Mouse (Mus musculus) stomach, embryonic 14.5 days (tissue): ENCODE results near the gene Oit3. TPM values are rescaled to one million over a fixed set of nuclear protein-coding genes. Genes with fewer than 3 reads are reported as not detected.
"Not testable (repeated sequence)": the region's sequence is repeated elsewhere in the genome, so short reads cannot be mapped to it uniquely, and the experiment has no call there.

Source experiments
- ATAC-seq: fragments of 200-750 bp; cut with Nextera tagmentation; 2 replicates; pipeline ENCODE4 v1.8.0; 2017; ENCODE audit warnings: low read depth, moderate TSS enrichment; ENCODE audit not compliant: insufficient number of reproducible peaks, insufficient read depth, low FRiP score
- H3K27ac ChIP-seq: fragments of 300-500 bp; sonication (generic); 2 replicates; pipeline ENCODE4 v1.5.1; 2014; ENCODE audit warnings: mild to moderate bottlenecking, low read length, moderate library complexity, mixed read lengths
- H3K27me3 ChIP-seq: fragments of 300-500 bp; sonication (generic); 2 replicates; pipeline ENCODE4 v1.6.1; 2014; ENCODE audit warnings: low read length, control low read depth, mixed read lengths; ENCODE audit not compliant: control insufficient read depth, insufficient read depth
- H3K36me3 ChIP-seq: fragments of 300-500 bp; sonication (generic); 2 replicates; pipeline ENCODE4 v1.6.1; 2014; ENCODE audit warnings: mild to moderate bottlenecking, control low read depth, low read length, moderate library complexity, mixed read lengths; ENCODE audit not compliant: control insufficient read depth, insufficient read depth
- H3K4me1 ChIP-seq: fragments of 300-500 bp; sonication (generic); 2 replicates; pipeline ENCODE4 v1.6.1; 2014; ENCODE audit warnings: low read length, control low read depth, mixed read lengths; ENCODE audit not compliant: control insufficient read depth, insufficient read depth
- H3K4me2 ChIP-seq: fragments of 300-500 bp; sonication (generic); replicated peaks from 2 replicates; pipeline ENCODE4 v1.6.1; 2014; ENCODE audit warnings: low read depth, low read length, control low read depth
- H3K4me3 ChIP-seq: fragments of 300-500 bp; sonication (generic); 2 replicates; pipeline ENCODE4 v1.5.1; 2014; ENCODE audit warnings: low read depth, low read length, control low read depth
- H3K9ac ChIP-seq: fragments of 300-500 bp; sonication (generic); replicated peaks from 2 replicates; pipeline ENCODE4 v1.6.1; 2014; ENCODE audit warnings: low read depth, mild to moderate bottlenecking, control low read depth, low read length, moderate library complexity, mixed read lengths
- H3K9me3 ChIP-seq: fragments of 300-500 bp; sonication (generic); 2 replicates; pipeline ENCODE4 v1.6.1; 2016; ENCODE audit warnings: low read depth, low read length, control low read depth; ENCODE audit not compliant: control insufficient read depth
- WGBS: fragments of 180-500 bp; shearing (Covaris S2); extraction: QIAGEN DNeasy Blood & Tissue Kit; methylation state at CpG from one replicate; pipeline ENCODE4 v1.1.7; 2014; 5-methylcytosine and 5-hydroxymethylcytosine counted together
- polyA plus RNA-seq: library from polyadenylated mRNA; unstranded; fragments of >200 nt; fragmentation: Nextera tagmentation; extraction: Ambion mirVana; gene quantifications from 2 replicates; pipeline ENCODE4 v1.2.1, GENCODE M21; 2014

Oit3 gene
- polyA plus RNA-seq, 1 experiment from 2014 or later = 1.5 TPM

DNA sequence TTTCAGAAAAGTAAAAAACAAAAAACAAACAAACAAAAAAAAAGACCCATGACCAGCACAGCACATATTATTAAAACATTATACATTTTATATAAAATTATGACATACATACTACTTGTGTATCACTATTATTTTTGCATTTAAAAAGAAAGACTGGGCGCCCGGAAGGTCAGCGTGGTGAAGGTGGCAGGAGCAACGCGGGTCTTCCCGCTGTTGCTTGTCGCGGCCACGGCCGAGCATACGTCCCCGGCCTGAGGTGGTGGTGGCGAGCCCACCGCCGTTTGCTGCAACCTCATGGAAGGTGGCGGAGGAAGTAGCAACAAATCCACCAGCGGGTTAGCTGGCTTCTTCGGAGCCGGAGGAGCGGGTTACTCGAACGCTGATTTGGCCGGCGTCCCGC, 46.1 kb downstream of the Oit3 start, which contains the start of gene Gm10273:
Gene Gm10273 (plus strand): TSS at position 172 of the 400 bp plus-strand sequence.
- H3K36me3 ChIP-seq, H3K9me3 ChIP-seq, H3K4me2 ChIP-seq, ATAC-seq, H3K4me3 ChIP-seq, H3K9ac ChIP-seq, H3K27ac ChIP-seq, H3K27me3 ChIP-seq, H3K4me1 ChIP-seq: not testable (repeated sequence)
- 92% methylated on average over 10 of the region's 25 CpGs for WGBS

DNA sequence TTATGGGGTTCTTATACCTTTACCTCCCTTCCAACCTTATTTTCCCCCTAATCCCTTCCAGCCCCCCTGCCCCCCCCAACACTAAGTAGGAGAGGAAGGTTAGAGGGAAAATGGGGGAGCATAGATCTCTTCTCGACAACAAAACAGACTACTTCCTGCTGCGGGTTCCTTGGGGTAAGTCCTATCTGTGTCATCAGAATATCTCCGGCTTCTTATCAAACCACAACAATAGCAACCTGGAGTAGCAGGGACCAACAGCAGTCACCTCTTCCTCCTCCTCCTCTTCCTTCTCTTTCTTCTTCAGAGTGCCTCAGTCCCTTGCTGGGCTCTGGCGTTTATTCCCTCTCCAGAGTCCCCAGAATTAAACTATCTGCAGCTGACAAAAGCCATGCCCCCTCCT, 49.7 kb downstream of the Oit3 start:
- WGBS = 55% methylated on average over 4 of the region's 4 CpGs
- H3K36me3 ChIP-seq = no peaks in the 10 kb centered on the region
- H3K4me1 ChIP-seq = no peaks in the 10 kb centered on the region
- H3K9me3 ChIP-seq = peaks cover 11% of the 10 kb centered on the region; the same call in 1 of the 2 replicates
- no peak overlapping the region for H3K4me2 ChIP-seq
- ATAC-seq = no peak
- no peaks in the 10 kb centered on the region for H3K27me3 ChIP-seq
- no peak overlapping the region for H3K4me3 ChIP-seq
- no peak overlapping the region for H3K27ac ChIP-seq
- no peak overlapping the region for H3K9ac ChIP-seq

GRCm38 (mm10) chr10:59389652-59390051, 51.9 kb downstream of the Oit3 start:
- no peak overlapping the region for H3K27ac ChIP-seq
- H3K9ac ChIP-seq = no peak overlapping the region
- no peaks in the 10 kb centered on the region for H3K4me1 ChIP-seq
- WGBS = 96% methylated on average over 3 of the region's 3 CpGs
- H3K9me3 ChIP-seq = peaks cover 11% of the 10 kb centered on the region; the same call in 1 of the 2 replicates
- no peak overlapping the region for H3K4me2 ChIP-seq
- H3K27me3 ChIP-seq = no peaks in the 10 kb centered on the region
- no peak overlapping the region for H3K4me3 ChIP-seq
- ATAC-seq = no peak
- H3K36me3 ChIP-seq = no peaks in the 10 kb centered on the region

GRCm38 (mm10) chr10:59386951-59387350, 54.6 kb downstream of the Oit3 start:
- ATAC-seq = no peak
- H3K4me3 ChIP-seq = no peak overlapping the region
- H3K4me1 ChIP-seq = no peaks in the 10 kb centered on the region
- H3K9me3 ChIP-seq = peaks cover 11% of the 10 kb centered on the region; the same call in 1 of the 2 replicates
- WGBS = 92% methylated on average over 7 of the region's 8 CpGs
- H3K4me2 ChIP-seq = no peak overlapping the region
- no peaks in the 10 kb centered on the region for H3K36me3 ChIP-seq
- H3K9ac ChIP-seq = no peak overlapping the region
- no peak overlapping the region for H3K27ac ChIP-seq
- H3K27me3 ChIP-seq = no peaks in the 10 kb centered on the region

- H3K9ac ChIP-seq, H3K4me3 ChIP-seq, H3K27me3 ChIP-seq, H3K27ac ChIP-seq, H3K4me1 ChIP-seq, H3K9me3 ChIP-seq, H3K4me2 ChIP-seq, H3K36me3 ChIP-seq, ATAC-seq: not testable (repeated sequence)
- WGBS = 90% methylated on average over 5 of the region's 10 CpGs
Observed at GRCm38 (mm10) chr10:59381563-59381962, 60.0 kb downstream of the Oit3 start.

GRCm38 (mm10) chr10:59380411-59380821, 61.2 kb downstream of the Oit3 start:
- no peak overlapping the region for H3K4me2 ChIP-seq
- no peaks in the 10 kb centered on the region for H3K27me3 ChIP-seq
- 49% methylated on average over 2 of the region's 2 CpGs for WGBS
- H3K4me3 ChIP-seq = no peak overlapping the region
- no peaks in the 10 kb centered on the region for H3K9me3 ChIP-seq
- H3K27ac ChIP-seq = no peak overlapping the region
- no peaks in the 10 kb centered on the region for H3K36me3 ChIP-seq
- H3K9ac ChIP-seq = no peak overlapping the region
- ATAC-seq = no peak
- no peaks in the 10 kb centered on the region for H3K4me1 ChIP-seq

DNA sequence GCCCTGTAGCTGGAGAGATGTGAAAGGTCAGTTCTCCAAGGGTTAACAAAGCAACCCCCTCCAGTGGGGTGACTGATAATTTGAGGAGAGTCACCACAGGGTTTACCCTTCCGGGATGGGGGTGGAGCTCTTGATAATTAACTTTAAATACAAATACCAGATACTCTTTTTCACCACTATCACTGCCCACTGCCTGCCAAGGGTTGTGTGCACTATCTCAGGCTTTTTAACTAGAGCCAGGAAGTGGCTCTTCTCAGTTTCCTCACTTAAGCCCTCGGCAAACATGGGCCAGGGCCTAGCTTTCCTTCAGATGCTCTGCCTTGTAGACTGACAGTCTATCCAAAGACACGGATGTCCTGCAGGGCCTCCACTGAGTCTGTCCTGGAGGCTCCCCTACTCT, 61.7 kb downstream of the Oit3 start:
- Histone ChIP-seq H3K4me2 (no peak overlapping the region), H3K27me3 (no peaks in the 10 kb centered on the region), H3K9ac (no peak overlapping the region), H3K4me1 (no peaks in the 10 kb centered on the region), H3K9me3 (no peaks in the 10 kb centered on the region), H3K27ac (no peak overlapping the region), H3K36me3 (no peaks in the 10 kb centered on the region), H3K4me3 (no peak overlapping the region)
- 28% methylated on average over 3 of the region's 3 CpGs for WGBS
- no peak for ATAC-seq

DNA sequence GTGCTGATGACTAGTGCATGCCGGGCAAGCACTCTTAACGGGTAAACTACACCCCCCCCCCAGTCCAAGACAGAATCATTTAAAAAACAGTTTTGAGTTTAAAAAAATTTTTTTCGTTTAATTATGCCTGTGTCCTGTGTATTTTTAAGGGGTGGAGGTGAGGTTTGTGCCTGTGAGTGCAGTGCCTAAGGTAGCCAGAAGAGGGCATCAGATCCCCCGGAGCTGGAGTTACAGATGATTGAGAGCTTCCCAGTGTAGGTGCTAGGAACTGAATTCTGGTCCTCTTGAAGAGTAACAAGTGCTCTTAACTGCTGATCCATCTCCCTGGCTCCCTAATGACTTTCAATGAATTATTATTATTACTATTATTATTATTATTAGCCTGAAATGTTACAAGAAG, 62.9 kb downstream of the Oit3 start:
- no peaks in the 10 kb centered on the region for H3K9me3 ChIP-seq
- no peak overlapping the region for H3K4me3 ChIP-seq
- no peaks in the 10 kb centered on the region for H3K4me1 ChIP-seq
- H3K9ac ChIP-seq = no peak overlapping the region
- ATAC-seq = no peak
- H3K4me2 ChIP-seq = no peak overlapping the region
- no peak overlapping the region for H3K27ac ChIP-seq
- H3K27me3 ChIP-seq = no peaks in the 10 kb centered on the region
- H3K36me3 ChIP-seq = peaks cover 8% of the 10 kb centered on the region
- 92% methylated on average over 4 of the region's 4 CpGs for WGBS

- 71% methylated on average over 10 of the region's 10 CpGs for WGBS
- Histone ChIP-seq H3K27ac (no peak overlapping the region), H3K36me3 (peaks cover 16% of the 10 kb centered on the region), H3K9me3 (no peaks in the 10 kb centered on the region), H3K4me1 (no peaks in the 10 kb centered on the region), H3K4me2 (no peak overlapping the region), H3K27me3 (no peaks in the 10 kb centered on the region), H3K4me3 (no peak overlapping the region), H3K9ac (no peak overlapping the region)
- ATAC-seq = no peak
Observed at GRCm38 (mm10) chr10:59377906-59378305, 63.7 kb downstream of the Oit3 start.
